ENCODE assay signal across 23 mouse cellular contexts in genomic region chr5:103889766-103890165, GRCm38 (mm10). TPM values are rescaled to one million over a fixed set of nuclear protein-coding genes. Genes with fewer than 3 reads are reported as not detected.
DNase-seq lines count a peak whose midpoint lies in the region; ATAC-seq and TF ChIP-seq lines count a peak whose summit lies in the region.
"Had no signal": no experiment of that assay in that cellular context is flagged by ENCODE, and none has a peak within 500 bp of the region (broad histone marks: within the 10 kb centered on the region; RNA-seq: fewer than 3 reads in every experiment).

No protein-coding gene starts in this region.

- ATAC-seq in kidney, embryonic 15.5 days (replicated peaks; ENCODE audit: low FRiP score): peak; percentile 49; the same call in 1 of the 2 replicates
- peak; percentile 95 for ATAC-seq in lung, embryonic 14.5 days (ENCODE audit: insufficient read depth)
- 0 out of 2 replicates have a peak, but pooled peaks have one; percentile 44 for ATAC-seq in embryonic facial prominence, embryonic 14.5 days (ENCODE audit: low read depth)
- ATAC-seq in forebrain, embryonic 11.5 days (replicated peaks; ENCODE audit: low FRiP score): no peak
- ATAC-seq: CD4-positive, CD25-positive, alpha-beta regulatory T cell, adult 4 months; liver, postnatal 0 days had no signal

- no peak for DNase-seq in kidney, postnatal 36 days
- DNase-seq in lung, embryonic 14.5 days: peak; percentile 84
- DNase-seq in lung, adult 18-20 months: no peak
- peak; percentile 22 for DNase-seq in embryonic facial prominence, embryonic 14.5 days (ENCODE audit: low spot score)
- DNase-seq in spleen, postnatal 14 days (ENCODE audit: low spot score in 2 of 2): no peak
- no peak for DNase-seq in forebrain, embryonic 11.5 days (ENCODE audit: low spot score)
- DNase-seq: adrenal gland, postnatal 25 days; cerebellum, adult 8-10 months; cerebellum, postnatal 36 days; gastrocnemius, postnatal 25 days; heart, postnatal 36 days; kidney, adult 18-20 months; layer of hippocampus, postnatal 36 days; liver, postnatal 0 days; midbrain, embryonic 14.5 days; thymus, adult 2 months; thymus, postnatal 4 days had no signal

- 51% methylated on average over 15 of the region's 15 CpGs for WGBS in kidney, embryonic 15.5 days
- 36% methylated on average over 15 of the region's 15 CpGs for WGBS in lung, embryonic 14.5 days
- 39% methylated on average over 15 of the region's 15 CpGs for WGBS in embryonic facial prominence, embryonic 14.5 days
- 81% methylated on average over 15 of the region's 15 CpGs for WGBS in forebrain, embryonic 11.5 days

- H3K4me1 ChIP-seq in kidney, embryonic 15.5 days: peaks cover 19% of the 10 kb centered on the region
- peaks cover 10% of the 10 kb centered on the region for H3K4me1 ChIP-seq in lung, embryonic 14.5 days (ENCODE audit: insufficient read depth)
- peaks cover 4% of the 10 kb centered on the region; the same call in 1 of the 2 replicates for H3K4me1 ChIP-seq in embryonic facial prominence, embryonic 14.5 days (ENCODE audit: control insufficient read depth, insufficient read depth, low read length)
- H3K4me1 ChIP-seq in forebrain, embryonic 11.5 days (replicated peaks; ENCODE audit: control insufficient read depth, insufficient read depth, low read length): no peaks in the 10 kb centered on the region
- H3K4me1 ChIP-seq: heart, embryonic 15.5 days; megakaryocyte, embryonic 14.5 days had no signal

- no peaks in the 10 kb centered on the region for H3K9me3 ChIP-seq in kidney, embryonic 15.5 days (replicated peaks)
- no peaks in the 10 kb centered on the region for H3K9me3 ChIP-seq in lung, embryonic 14.5 days (ENCODE audit: low read depth, low read length)
- no peaks in the 10 kb centered on the region for H3K9me3 ChIP-seq in embryonic facial prominence, embryonic 14.5 days (ENCODE audit: control insufficient read depth, low read length)
- no peaks in the 10 kb centered on the region for H3K9me3 ChIP-seq in forebrain, embryonic 11.5 days (ENCODE audit: control insufficient read depth, low read length)
- H3K9me3 ChIP-seq: heart, embryonic 15.5 days; hindbrain, embryonic 13.5 days; megakaryocyte, embryonic 14.5 days had no signal

- no peak overlapping the region for H3K4me2 ChIP-seq in kidney, embryonic 15.5 days
- H3K4me2 ChIP-seq in lung, embryonic 14.5 days: peak overlapping the region; percentile 25; the same call in 1 of the 2 replicates
- no peak overlapping the region for H3K4me2 ChIP-seq in embryonic facial prominence, embryonic 14.5 days (ENCODE audit: low read depth, low read length)
- no peak overlapping the region for H3K4me2 ChIP-seq in forebrain, embryonic 11.5 days (ENCODE audit: low read depth, low read length, severe bottlenecking)
- H3K4me2 ChIP-seq: heart, embryonic 15.5 days; hindbrain, embryonic 13.5 days had no signal

- no peak overlapping the region for H3K4me3 ChIP-seq in kidney, embryonic 15.5 days (replicated peaks)
- H3K4me3 ChIP-seq in lung, embryonic 14.5 days (ENCODE audit: low read depth, low read length): no peak overlapping the region
- H3K4me3 ChIP-seq in embryonic facial prominence, embryonic 14.5 days (ENCODE audit: low read depth, low read length): no peak overlapping the region
- no peak overlapping the region for H3K4me3 ChIP-seq in forebrain, embryonic 11.5 days (ENCODE audit: low read depth, low read length)
- H3K4me3 ChIP-seq: heart, embryonic 15.5 days; hindbrain, embryonic 13.5 days; megakaryocyte, embryonic 14.5 days had no signal

- H3K36me3 ChIP-seq in kidney, embryonic 15.5 days: no peaks in the 10 kb centered on the region
- no peaks in the 10 kb centered on the region for H3K36me3 ChIP-seq in lung, embryonic 14.5 days (ENCODE audit: insufficient read depth)
- H3K36me3 ChIP-seq in embryonic facial prominence, embryonic 14.5 days (ENCODE audit: control insufficient read depth, insufficient read depth, low read length): no peaks in the 10 kb centered on the region
- H3K36me3 ChIP-seq in forebrain, embryonic 11.5 days (ENCODE audit: control insufficient read depth, insufficient read depth, low read length): no peaks in the 10 kb centered on the region
- H3K36me3 ChIP-seq: heart, embryonic 15.5 days had no signal

- no peak overlapping the region for H3K9ac ChIP-seq in kidney, embryonic 15.5 days
- H3K9ac ChIP-seq in lung, embryonic 14.5 days: no peak overlapping the region
- no peak overlapping the region for H3K9ac ChIP-seq in embryonic facial prominence, embryonic 14.5 days (ENCODE audit: low read depth, low read length)
- H3K9ac ChIP-seq in forebrain, embryonic 11.5 days (ENCODE audit: low read length): no peak overlapping the region
- H3K9ac ChIP-seq: heart, embryonic 15.5 days; hindbrain, embryonic 13.5 days; liver, postnatal 0 days had no signal

- H3K27ac ChIP-seq in kidney, embryonic 15.5 days: no peak overlapping the region
- peak overlapping the region; percentile 30; the same call in 1 of the 2 replicates for H3K27ac ChIP-seq in lung, embryonic 14.5 days (ENCODE audit: low read depth)
- no peak overlapping the region for H3K27ac ChIP-seq in embryonic facial prominence, embryonic 14.5 days (replicated peaks; ENCODE audit: low read depth, low read length)
- H3K27ac ChIP-seq in forebrain, embryonic 11.5 days (ENCODE audit: low read depth, low read length): no peak overlapping the region
- H3K27ac ChIP-seq: heart, embryonic 15.5 days; hindbrain, embryonic 13.5 days; stomach, postnatal 0 days had no signal

- H3K27me3 ChIP-seq in kidney, embryonic 15.5 days: no peaks in the 10 kb centered on the region
- H3K27me3 ChIP-seq in lung, embryonic 14.5 days (ENCODE audit: insufficient read depth, low read length): no peaks in the 10 kb centered on the region
- no peaks in the 10 kb centered on the region for H3K27me3 ChIP-seq in embryonic facial prominence, embryonic 14.5 days (replicated peaks; ENCODE audit: control insufficient read depth, insufficient read depth, low read length)
- H3K27me3 ChIP-seq in forebrain, embryonic 11.5 days (ENCODE audit: control insufficient read depth, insufficient read depth, low read length): no peaks in the 10 kb centered on the region
- H3K27me3 ChIP-seq: heart, embryonic 15.5 days; hindbrain, embryonic 13.5 days; megakaryocyte, embryonic 14.5 days had no signal

- no peak for TF ChIP-seq CTCF in lung, embryonic 14.5 days (IDR thresholded peaks at IDR 0.05; ENCODE audit: low read depth)

RNA-seq across cellular contexts. Expression of gene Klhl8, which starts 21.3 kb away (rescaled TPM):
- 11.0 and 11.7 TPM in 2 replicates for polyA plus RNA-seq in kidney, embryonic 15.5 days (2015; fragmentation: Nextera tagmentation; extraction: Ambion mirVana)
- 9.4 and 11.1 TPM in 2 replicates for polyA plus RNA-seq in lung, embryonic 14.5 days (2014; fragmentation: Nextera tagmentation; extraction: Ambion mirVana)
- polyA plus RNA-seq in embryonic facial prominence, embryonic 14.5 days (2014; fragmentation: Nextera tagmentation; extraction: Ambion mirVana): 12.2 and 13.9 TPM in 2 replicates
- polyA plus RNA-seq in forebrain, embryonic 11.5 days (2014; fragmentation: Nextera tagmentation; extraction: Ambion mirVana): 12.3 and 13.1 TPM in 2 replicates

Comparison
In these comparisons a context has a peak if more than half of its experiments do, and no peak if none do; other contexts are left out.
1. DNase-seq: peak in lung, embryonic 14.5 days (single experiment) and embryonic facial prominence, embryonic 14.5 days (single experiment); none in kidney, postnatal 36 days (0 of 2), lung, adult 18-20 months (0 of 2), spleen, postnatal 14 days (0 of 2) and forebrain, embryonic 11.5 days (single experiment).